Mouse (Mus musculus) urinary bladder, adult 2 months (tissue): ENCODE measurements around the gene 4930505A04Rik. TPM values are rescaled to one million over a fixed set of nuclear protein-coding genes. Genes with fewer than 3 reads are reported as not detected.

Experiments used
- polyA plus RNA-seq: library from polyadenylated mRNA; depleted of rRNA; stranded (reverse); fragments of >200 nt; gene quantifications from 2 replicates; pipeline ENCODE4 v1.2.3, GENCODE M21; 2012; rRNA removed

The 4930505A04Rik gene
- polyA plus RNA-seq, 1 experiment, result 0.74 TPM

Other genes starting within 250 kb of the 4930505A04Rik start
- 174 and 223 TPM in 2 replicates for gene Sptbn1, start 203.7 kb downstream of the 4930505A04Rik start, polyA plus RNA-seq
- 34.8 and 35.4 TPM in 2 replicates for gene Acyp2, start 177.8 kb upstream of the 4930505A04Rik start, polyA plus RNA-seq